Mouse (Mus musculus) embryo, embryonic 11 days (tissue): ENCODE data around the gene Dram1.
A peak's percentile ranks its signal among the peaks of the same experiment; 100 is the strongest.
"Not testable (repeated sequence)": the region's sequence is repeated elsewhere in the genome, so short reads cannot be mapped to it uniquely, and the experiment has no call there.

ENCODE experiments used
- DNase-seq: peaks from one replicate; pipeline ENCODE4 v3.0.0-alpha.2; 2015

Dram1 gene

GRCm38 (mm10) chr10:88385290-88385689 is 6.4 kb upstream of the Dram1 start:
- DNase-seq = no peak

- DNase-seq = no peak
Observed at GRCm38 (mm10) chr10:88384081-88384480, 5.2 kb upstream of the Dram1 start.

GRCm38 (mm10) chr10:88383479-88383878 is 4.6 kb upstream of the Dram1 start:
- DNase-seq = no peak

- DNase-seq = no peak
Observed at GRCm38 (mm10) chr10:88382009-88382408, 3.1 kb upstream of the Dram1 start.

- no peak for DNase-seq
Observed at GRCm38 (mm10) chr10:88381286-88381685, 2.4 kb upstream of the Dram1 start.

- no peak for DNase-seq
Observed at GRCm38 (mm10) chr10:88380430-88381060, 1.7 kb upstream of the Dram1 start.

GRCm38 (mm10) chr10:88380002-88380401 is 1.1 kb upstream of the Dram1 start:
- DNase-seq = peak; percentile 36

GRCm38 (mm10) chr10:88377666-88378065 is 1.2 kb downstream of the Dram1 start:
- DNase-seq = no peak

- peak; percentile 78 for DNase-seq
Observed at GRCm38 (mm10) chr10:88376770-88377169, 2.1 kb downstream of the Dram1 start.

- DNase-seq = peak; percentile 35
Observed at GRCm38 (mm10) chr10:88374984-88375383, 3.9 kb downstream of the Dram1 start.

GRCm38 (mm10) chr10:88372945-88373344 is 5.9 kb downstream of the Dram1 start:
- DNase-seq = not testable (repeated sequence)

- no peak for DNase-seq
Observed at GRCm38 (mm10) chr10:88372436-88372835, 6.4 kb downstream of the Dram1 start.

- no peak for DNase-seq
Observed at GRCm38 (mm10) chr10:88371793-88372192, 7.1 kb downstream of the Dram1 start.

GRCm38 (mm10) chr10:88369233-88369632 is 9.6 kb downstream of the Dram1 start:
- DNase-seq = no peak

GRCm38 (mm10) chr10:88364221-88364620 is 14.7 kb downstream of the Dram1 start:
- no peak for DNase-seq

- DNase-seq = no peak
Observed at GRCm38 (mm10) chr10:88362218-88362617, 16.7 kb downstream of the Dram1 start.

- peak; percentile 70 for DNase-seq
Observed at GRCm38 (mm10) chr10:88356983-88357559, 21.8 kb downstream of the Dram1 start.

GRCm38 (mm10) chr10:88356114-88356982 is 22.5 kb downstream of the Dram1 start:
- no peak for DNase-seq

GRCm38 (mm10) chr10:88354599-88354998 is 24.3 kb downstream of the Dram1 start:
- no peak for DNase-seq

- no peak for DNase-seq
Observed at GRCm38 (mm10) chr10:88352549-88352948, 26.3 kb downstream of the Dram1 start.

GRCm38 (mm10) chr10:88351411-88352103 is 27.3 kb downstream of the Dram1 start:
- DNase-seq = no peak

GRCm38 (mm10) chr10:88350687-88351086 is 28.2 kb downstream of the Dram1 start:
- DNase-seq = no peak

GRCm38 (mm10) chr10:88349800-88350199 is 29.1 kb downstream of the Dram1 start:
- peak; percentile 25 for DNase-seq
